Mouse (Mus musculus) lung, postnatal 25 days (tissue): ENCODE measurements at regions not wholly inside any gene's neighbourhood (a gene's known extent, or its start where the extent isn't known, plus 50 kb on each side); places are given as distances from the start of the nearest gene placed in this dataset.

Experiments used
- DNase-seq: peaks from one replicate; pipeline ENCODE4 v3.0.0; 2022; ENCODE audit warnings: low spot score

DNA sequence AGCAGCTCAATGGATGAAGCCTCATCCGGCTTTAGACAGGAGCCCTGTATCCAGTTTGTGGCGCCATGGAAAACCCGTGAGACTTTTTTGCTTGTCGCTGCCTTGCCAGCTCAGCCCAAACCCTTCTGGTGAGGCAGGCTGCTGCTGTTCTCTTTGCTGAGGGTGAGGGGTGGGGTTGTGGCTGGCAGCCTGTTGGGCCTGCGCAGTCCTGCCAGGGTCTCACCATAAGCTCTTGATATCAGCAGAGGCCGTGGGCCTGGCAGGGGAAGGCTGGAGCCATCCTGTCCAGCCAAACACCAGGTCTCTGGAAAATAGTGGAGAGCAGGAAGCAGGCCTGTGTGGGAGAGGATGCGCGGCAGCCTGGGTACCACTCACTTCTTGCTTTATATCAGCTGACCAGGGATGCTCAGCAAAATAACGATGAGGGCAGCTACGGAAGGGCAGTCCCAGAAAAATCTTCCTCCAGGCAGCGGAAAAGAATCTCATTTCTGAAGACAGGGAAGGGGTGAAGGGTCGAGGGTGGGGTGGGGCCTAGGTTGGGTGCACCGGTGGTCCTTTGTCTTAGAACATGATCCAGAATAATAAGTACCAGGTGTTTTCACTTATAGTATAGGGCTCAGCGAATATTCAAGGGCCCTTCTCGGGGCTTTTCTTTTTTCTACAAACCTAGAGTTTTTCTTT lies 73.4 kb upstream of the Medag start:
- DNase-seq, result no peak

DNA sequence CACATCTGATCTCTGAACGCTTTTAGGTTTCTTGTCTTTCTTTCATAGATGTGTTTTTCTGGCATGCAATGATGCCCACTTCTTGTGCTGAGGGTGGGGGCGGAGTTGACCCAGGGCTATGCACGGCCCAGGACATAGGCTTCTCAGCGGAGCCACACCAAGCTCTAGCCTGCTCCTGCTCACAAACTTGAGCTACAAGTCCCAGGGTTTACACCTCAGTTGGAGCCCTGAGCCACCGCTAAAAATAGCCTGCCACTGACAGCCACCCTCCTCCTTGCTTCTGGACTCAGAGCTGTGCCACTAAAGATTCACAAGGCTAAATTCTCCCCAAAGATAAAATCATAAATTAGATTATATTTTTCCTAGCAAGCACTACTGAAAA lies 72.9 kb upstream of the Medag start:
- no peak for DNase-seq

DNA sequence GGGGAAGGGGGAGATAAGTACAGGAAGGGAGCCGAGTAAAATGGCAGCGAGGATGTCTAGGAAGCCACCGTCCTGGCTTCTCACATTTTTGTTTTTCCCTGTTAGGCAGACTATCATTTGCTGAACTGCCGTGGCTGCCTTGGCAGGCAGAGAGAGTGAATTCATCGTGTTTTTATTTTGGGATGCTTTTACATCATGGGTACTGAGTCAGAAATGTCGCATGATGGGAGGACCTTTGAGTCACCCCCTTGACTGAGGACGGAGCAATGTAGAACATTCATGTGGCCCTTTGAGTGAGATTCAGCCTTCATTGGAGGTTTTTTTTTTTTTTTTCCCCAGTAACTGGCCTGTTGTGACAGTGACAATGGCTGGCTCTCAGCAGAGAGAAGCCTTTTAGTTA lies 71.2 kb upstream of the Medag start:
- no peak for DNase-seq

DNA sequence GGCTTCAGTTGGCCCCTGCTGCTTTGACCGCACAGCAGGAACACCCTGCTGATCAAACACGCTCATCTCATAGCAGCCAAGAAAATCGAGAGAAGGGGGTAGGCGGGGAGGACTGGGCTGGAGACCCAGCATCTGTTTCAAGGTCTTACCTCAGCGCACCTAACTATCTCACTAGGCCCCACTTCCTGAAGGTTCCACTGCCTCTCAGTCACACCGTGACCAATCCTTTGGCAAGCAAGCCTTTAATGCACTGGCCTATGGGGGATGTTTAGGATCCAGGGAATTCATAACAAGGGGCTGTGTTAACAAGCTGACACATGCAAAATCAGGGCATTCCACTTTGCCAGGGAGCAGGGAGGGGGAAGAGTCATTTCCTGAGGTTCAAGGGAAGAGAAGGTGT lies 70.1 kb upstream of the Medag start:
- DNase-seq, result no peak

DNA sequence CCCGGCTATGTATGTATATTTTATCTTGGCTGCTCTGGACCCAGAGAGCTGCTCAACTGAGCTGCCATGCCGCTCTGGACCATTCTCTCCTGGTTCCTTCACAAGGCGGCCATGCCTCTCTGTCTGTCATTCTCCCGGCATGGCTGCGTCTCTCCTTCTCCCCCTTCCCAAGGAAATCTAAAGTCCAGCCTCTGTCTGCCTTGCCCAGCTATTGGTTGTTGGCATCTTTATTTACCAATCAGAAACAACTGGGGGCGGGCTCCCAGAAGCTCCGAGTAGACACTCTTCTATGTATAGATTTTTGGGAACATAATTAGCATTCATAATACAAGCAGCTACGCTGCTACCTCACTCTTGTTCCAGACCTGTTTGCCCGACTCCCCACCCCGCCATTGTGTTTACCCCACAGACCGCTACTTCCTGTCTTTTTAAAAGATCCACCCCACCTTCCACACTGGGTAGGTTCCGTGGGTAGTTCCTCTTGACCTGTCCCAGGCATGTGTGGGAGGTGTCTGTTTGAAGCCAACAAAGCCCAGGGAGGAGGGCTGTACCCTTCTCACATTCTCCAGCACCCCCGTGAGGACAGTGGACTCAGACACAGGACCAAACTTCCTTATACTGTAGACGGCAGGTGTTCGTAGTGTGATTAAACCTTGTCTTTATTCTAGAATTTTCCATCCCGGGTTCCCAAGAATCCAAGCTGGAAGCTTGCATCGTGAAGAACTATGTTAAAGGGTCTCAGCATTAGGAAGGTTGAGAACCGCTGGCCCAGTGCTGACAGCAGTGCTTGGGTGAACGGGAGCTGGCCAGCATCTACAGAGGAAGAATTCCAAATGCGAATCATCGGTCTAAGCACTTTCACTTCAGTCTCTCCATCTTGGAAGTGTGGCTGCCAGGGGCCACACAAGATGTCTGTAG lies 67.7 kb upstream of the Medag start:
- DNase-seq, result no peak

DNA sequence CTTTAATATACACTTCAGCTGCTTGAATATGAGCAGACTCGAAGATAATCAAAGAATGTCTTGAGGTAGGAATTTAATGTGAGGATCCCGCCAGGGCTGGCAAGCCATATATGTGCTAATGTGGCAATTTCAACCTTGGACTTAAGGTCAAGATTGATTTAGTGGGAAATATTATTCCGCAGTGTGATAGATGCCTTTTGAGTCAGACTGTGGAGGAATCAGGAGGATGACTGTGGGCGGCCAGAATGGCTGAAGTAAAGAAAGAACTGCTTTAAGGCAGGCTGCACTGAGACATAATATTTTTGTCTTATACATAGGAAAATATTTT lies 67.1 kb upstream of the Medag start:
- no peak for DNase-seq

DNA sequence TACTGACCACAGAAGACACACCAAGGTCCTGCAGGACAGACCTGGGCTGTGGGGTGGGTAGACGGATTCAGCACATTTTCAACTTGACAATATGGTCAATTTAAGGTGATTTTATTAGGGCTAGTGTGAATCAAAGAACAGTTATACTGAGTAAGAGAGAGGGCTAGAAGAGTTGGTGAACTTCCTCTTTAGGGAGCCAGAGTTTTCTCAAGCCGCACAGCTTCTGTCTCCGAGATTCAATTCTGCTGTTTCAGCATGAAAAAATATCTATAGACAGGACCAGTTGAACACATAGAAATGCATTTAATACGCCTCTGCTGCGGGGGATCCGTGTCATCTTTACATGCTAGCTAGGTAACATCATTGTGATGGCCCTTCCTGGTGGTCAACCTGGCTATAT lies 66.4 kb upstream of the Medag start:
- no peak for DNase-seq

DNA sequence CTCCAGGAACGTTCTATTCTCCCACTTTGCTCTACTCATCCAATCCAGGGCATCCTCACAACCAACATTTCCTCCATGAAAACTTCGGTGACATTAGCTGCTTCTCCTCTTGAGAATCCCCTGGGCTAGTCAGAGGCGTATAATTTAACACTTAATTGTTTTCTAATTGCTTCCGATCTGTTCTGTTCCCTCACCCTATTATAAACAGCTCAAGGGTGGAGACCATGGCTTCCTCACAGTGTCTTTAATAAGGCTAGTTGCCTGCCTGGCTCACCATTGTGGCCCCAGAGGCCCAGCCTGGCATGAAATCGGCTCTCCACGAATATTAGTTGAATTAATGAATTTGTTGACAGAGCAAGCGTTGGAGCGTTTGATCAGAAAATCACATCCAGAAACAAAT lies 61.9 kb upstream of the Medag start:
- DNase-seq, result no peak

DNA sequence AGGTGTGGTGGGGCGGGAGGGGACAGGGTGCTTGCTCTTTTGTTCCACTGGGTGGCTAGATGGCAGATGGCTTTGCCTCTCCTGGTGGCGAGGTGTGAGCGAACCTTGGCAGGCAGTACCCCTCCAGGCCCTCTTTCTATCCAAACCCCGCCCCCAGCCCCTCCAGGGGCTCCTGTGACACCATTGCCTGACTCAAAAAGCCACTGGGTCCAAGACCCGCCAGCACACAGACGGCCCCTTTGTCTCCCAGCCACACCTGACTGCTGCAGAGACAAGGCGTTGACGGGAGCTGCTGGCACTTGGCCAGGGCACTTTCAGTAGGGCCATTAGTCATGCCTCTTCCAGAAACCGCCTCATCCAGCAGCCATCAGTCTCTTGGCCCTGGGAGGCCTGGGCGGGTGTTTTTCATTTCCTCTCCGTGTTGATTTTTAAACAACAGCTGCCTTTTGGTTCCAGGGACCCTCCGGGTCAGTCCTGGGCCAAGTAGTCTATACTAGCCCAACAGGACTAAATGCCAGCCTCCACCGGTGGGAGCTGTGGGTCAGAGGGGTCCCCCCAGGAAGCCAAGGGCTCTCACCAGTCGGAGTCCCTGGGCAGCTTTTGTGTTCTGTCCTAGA lies 58.4 kb upstream of the Medag start:
- peak; percentile 35 for DNase-seq

DNA sequence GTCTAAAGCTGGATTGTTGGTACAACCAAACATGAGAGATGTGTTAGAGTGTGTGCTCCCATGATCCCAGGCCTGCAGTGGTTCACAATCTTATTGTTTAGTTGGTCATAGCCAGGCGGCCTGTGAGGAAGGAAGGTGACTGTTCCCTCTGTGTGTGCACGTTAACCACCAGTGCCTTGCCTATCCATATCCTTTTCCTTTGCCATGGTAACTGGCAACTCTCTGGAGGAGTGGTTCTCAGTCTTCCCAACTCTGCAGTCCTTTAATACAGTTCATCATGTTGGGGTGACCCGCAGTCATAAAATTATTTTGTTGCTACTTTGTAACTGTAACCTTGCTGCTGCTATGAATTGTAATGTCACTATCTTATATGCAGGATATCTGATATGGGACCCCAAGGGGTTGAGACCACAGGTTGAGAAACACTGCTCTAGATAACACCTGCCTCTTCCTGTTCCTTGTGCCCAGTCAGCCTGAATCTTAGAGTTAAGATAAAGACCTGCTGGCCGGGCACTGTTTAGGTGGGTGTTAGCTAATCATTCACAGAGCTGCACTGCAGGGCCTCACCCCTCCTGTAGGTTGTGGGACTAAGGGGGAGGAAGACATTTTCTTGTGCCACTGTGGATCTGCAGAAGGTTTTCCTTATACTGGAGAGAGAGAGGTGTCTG lies 57.0 kb upstream of the Medag start:
- no peak for DNase-seq

DNA sequence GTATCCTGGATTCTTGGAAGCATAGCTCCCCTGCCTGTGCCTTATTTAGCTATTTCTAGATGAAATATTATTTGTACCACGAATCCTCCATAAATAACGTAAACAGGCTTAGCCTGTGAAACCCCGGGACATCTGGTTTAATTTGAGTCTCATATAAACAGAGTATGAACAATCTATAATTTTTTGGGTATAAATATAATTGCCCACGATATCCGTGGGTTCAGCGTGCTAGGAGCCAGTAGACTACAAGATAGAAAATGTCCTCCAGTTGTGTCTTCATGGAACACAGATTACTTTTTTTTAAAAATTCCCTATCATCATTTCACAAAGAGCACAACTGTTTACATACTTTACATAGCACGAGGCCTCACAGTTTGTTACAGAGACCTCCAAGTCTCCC lies 56.4 kb upstream of the Medag start:
- no peak for DNase-seq

DNA sequence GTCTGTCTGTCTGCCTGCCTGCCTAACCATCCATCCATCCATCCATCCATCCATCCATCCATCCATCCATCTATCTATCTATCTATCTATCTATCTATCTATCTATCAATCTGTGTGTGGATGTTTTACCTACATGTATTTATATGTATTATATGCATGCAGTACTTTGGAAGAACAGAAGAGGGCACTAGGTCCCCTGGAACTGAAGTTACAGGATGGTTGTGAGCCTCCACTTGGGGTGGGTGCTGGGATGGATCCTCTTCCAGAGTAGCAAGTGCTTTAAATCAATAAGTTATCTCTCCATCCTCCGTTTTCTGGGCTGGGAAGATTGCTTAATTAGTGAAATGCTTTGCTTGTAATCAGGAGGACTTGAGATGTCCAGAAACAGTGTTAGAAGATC lies 54.6 kb upstream of the Medag start:
- DNase-seq, result no peak
